Mouse (Mus musculus) MEL (cell line): ENCODE results near the gene Hoxc6.
A peak's percentile ranks its signal among the peaks of the same experiment; 100 is the strongest.

ENCODE experiments used
- CTCF ChIP-seq, 3 experiments: IDR thresholded peaks in 2 of 3; conservative IDR thresholded peaks in 1 of 3; 2 replicates each; pipeline ENCODE4 v1.5.1; 2011 to 2012; ENCODE audit warnings: low read length in 3 of 3, low read depth in 2 of 3, mild to moderate bottlenecking in 2 of 3, improper control_type of control experiment in 1 of 3, inconsistent platforms in 1 of 3, mixed read lengths in 1 of 3, moderate library complexity in 1 of 3; ENCODE audit not compliant: control insufficient read depth in 1 of 3, insufficient read depth in 1 of 3, poor library complexity in 1 of 3, severe bottlenecking in 1 of 3
- HCFC1 ChIP-seq: IDR thresholded peaks from 2 replicates; pipeline ENCODE4 v1.6.1; 2012; ENCODE audit warnings: low read depth, mild to moderate bottlenecking, inconsistent platforms, low read length, improper control_type of control experiment, moderate library complexity
- MAX ChIP-seq: IDR thresholded peaks from 2 replicates; pipeline ENCODE4 v1.6.1; 2011; ENCODE audit warnings: low read length, improper control_type of control experiment
- MYC ChIP-seq: IDR thresholded peaks from 2 replicates; pipeline ENCODE4 v1.6.1; 2011; ENCODE audit warnings: low read depth, mild to moderate bottlenecking, low read length, improper control_type of control experiment, moderate library complexity
- POLR2A ChIP-seq, 2 experiments: IDR thresholded peaks; 2 replicates each; pipeline ENCODE4 v1.6.1; 2011 to 2012; ENCODE audit warnings: low read length in 2 of 2, mild to moderate bottlenecking in 2 of 2, control low read depth in 1 of 2, improper control_type of control experiment in 1 of 2, low read depth in 1 of 2, moderate library complexity in 1 of 2; ENCODE audit not compliant: control insufficient read depth in 1 of 2, insufficient read depth in 1 of 2, poor library complexity in 1 of 2
- RCOR1 ChIP-seq: IDR thresholded peaks from 2 replicates; pipeline ENCODE4 v1.6.1; 2012; ENCODE audit warnings: low read depth, mild to moderate bottlenecking, inconsistent platforms, low read length, improper control_type of control experiment
- TAL1 ChIP-seq: IDR thresholded peaks from 2 replicates; pipeline ENCODE4 v1.6.1; 2012; ENCODE audit warnings: mild to moderate bottlenecking, inconsistent platforms, low read length, moderate library complexity, mixed read lengths
- TBP ChIP-seq: IDR thresholded peaks from 2 replicates; pipeline ENCODE4 v1.8.0; 2011; ENCODE audit warnings: low read depth, low read length, improper control_type of control experiment

DNA sequence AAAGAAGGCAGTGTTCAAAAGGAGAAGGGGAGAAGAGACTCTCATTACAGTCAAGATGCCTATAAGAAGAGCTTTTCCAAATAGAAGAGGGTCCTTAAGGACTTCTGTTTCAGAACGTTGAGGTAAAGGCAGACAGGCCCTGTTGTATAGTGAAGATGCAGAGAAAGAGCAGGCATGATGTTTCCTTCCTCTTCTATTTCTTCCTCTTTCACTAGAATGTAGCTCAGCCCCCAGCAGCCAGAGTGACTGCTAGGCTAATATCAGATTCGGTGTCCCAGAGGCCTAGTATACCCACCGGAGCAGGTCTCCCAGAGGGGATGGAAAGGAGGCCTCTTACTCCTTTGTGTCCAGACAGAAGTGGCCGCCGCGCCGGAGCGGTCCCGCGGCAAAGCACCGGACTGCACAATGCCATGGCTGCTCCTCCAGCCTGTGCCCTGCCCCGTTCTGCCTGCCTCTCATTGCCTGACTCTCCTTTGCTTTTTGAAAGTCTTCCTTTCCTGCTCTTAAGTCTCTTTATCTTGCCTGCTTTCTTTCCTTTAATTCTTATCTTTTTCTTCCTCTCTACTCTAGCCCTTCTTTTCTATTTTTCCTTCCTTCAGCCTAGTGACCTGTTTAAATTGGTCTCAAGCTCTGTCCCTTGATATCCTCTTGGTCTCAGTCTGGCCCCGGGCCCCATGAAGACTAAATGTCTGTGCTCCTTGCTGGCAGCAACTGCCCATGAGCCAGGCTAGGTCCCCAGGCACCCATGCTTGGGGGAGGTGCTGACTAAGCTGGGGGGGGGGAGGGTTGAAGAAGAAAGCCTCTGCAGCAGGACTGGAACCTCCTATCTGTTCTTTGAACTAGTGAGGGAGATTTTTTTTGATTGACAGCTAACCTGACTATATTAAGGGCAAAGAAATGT lies 19.2 kb upstream of the Hoxc6 start:
- TF ChIP-seq TBP (peak; percentile 95), MYC (peak; percentile 54; the same call in 1 of the 2 replicates), POLR2A (IDR thresholded peaks at IDR 0.05; ENCODE audit: control insufficient read depth in 1 of 2, insufficient read depth in 1 of 2, low read depth in 1 of 2, low read length in 2 of 2, poor library complexity in 1 of 2) (peak in 1 of 2 experiments; percentile 45; a peak in 2 of 4 replicates), TAL1 (no peak), RCOR1 (no peak; the same call in 1 of the 2 replicates), CTCF (IDR thresholded peaks at IDR 0.05 in 2 of 3, conservative IDR thresholded peaks at IDR 0.05 in 1 of 3; ENCODE audit: control insufficient read depth in 1 of 3, insufficient read depth in 1 of 3, low read depth in 2 of 3, low read length in 3 of 3, poor library complexity in 1 of 3, severe bottlenecking in 1 of 3) (no peak), MAX (no peak), HCFC1 (peak; percentile 28; the same call in 1 of the 2 replicates)
